Mouse (Mus musculus) hindbrain, embryonic 15.5 days (tissue): ENCODE data around the gene Pds5a. TPM values are rescaled to one million over a fixed set of nuclear protein-coding genes. Genes with fewer than 3 reads are reported as not detected.

Experiments used
- polyA plus RNA-seq: library from polyadenylated mRNA; unstranded; fragments of >200 nt; fragmentation: Nextera tagmentation; extraction: Ambion mirVana; gene quantifications from 2 replicates; pipeline ENCODE4 v1.2.1, GENCODE M21; 2015

Gene Pds5a
- polyA plus RNA-seq, 1 experiment from 2014 or later = 39.3 TPM

Other genes starting within 250 kb of the Pds5a start
- not detected in 2 replicates for gene Gm43552, start 205.4 kb downstream of the Pds5a start, polyA plus RNA-seq
- 181 and 209 TPM in 2 replicates for gene Smim14, start 161.1 kb downstream of the Pds5a start, polyA plus RNA-seq
- 198 and 201 TPM in 2 replicates for gene Ube2k, start 161.0 kb downstream of the Pds5a start, polyA plus RNA-seq
- 14.3 and 15.7 TPM in 2 replicates for gene N4bp2, start 65.2 kb upstream of the Pds5a start, polyA plus RNA-seq
- gene Rhoh, start 162.9 kb upstream of the Pds5a start, polyA plus RNA-seq = 0.38 and 0.60 TPM in 2 replicates
- gene Chrna9, start 236.6 kb upstream of the Pds5a start, polyA plus RNA-seq = not detected in 2 replicates